Mouse (Mus musculus): ENCODE results near the gene Lyplal1.

- no peak for TF ChIP-seq TAL1 (conservative IDR thresholded peaks at IDR 0.05; ENCODE audit: low read depth, low read length)
- TF ChIP-seq CTCF (IDR thresholded peaks at IDR 0.05; ENCODE audit: low read depth, low read length), result no peak
- TF ChIP-seq GATA1 (IDR thresholded peaks at IDR 0.05; ENCODE audit: borderline replicate concordance, low read length), result no peak
Measured at GRCm38 (mm10) chr1:186123690-186124089, 6.6 kb upstream of the Lyplal1 start.
